Mouse (Mus musculus) midbrain, embryonic 16.5 days (tissue): Measurements from ENCODE around the gene Dpp6. TPM values are rescaled to one million over a fixed set of nuclear protein-coding genes. Genes with fewer than 3 reads are reported as not detected.

Source experiments
- ATAC-seq: fragments of 200-750 bp; cut with Nextera tagmentation; 2 replicates; pipeline ENCODE4 v1.8.0; 2017; ENCODE audit warnings: moderate TSS enrichment
- H3K27ac ChIP-seq: fragments of 300-500 bp; sonication (generic); 2 replicates; pipeline ENCODE4 v1.5.1; 2014; ENCODE audit warnings: mild to moderate bottlenecking, low read length, mixed read lengths
- H3K27me3 ChIP-seq: fragments of 300-500 bp; sonication (generic); 2 replicates; pipeline ENCODE4 v1.6.1; 2014; ENCODE audit warnings: low read depth, low read length, mixed read lengths; ENCODE audit not compliant: control insufficient read depth, insufficient read depth
- H3K36me3 ChIP-seq: fragments of 300-500 bp; sonication (generic); 2 replicates; pipeline ENCODE4 v1.6.1; 2014; ENCODE audit warnings: mild to moderate bottlenecking, low read length, moderate library complexity, mixed read lengths; ENCODE audit not compliant: control insufficient read depth, insufficient read depth
- H3K4me1 ChIP-seq: fragments of 300-500 bp; sonication (generic); 2 replicates; pipeline ENCODE4 v1.6.1; 2014; ENCODE audit warnings: mild to moderate bottlenecking, low read length, mixed read lengths; ENCODE audit not compliant: control insufficient read depth, insufficient read depth
- H3K4me2 ChIP-seq: fragments of 300-500 bp; sonication (generic); 2 replicates; pipeline ENCODE4 v1.6.1; 2014; ENCODE audit warnings: mild to moderate bottlenecking, low read length, mixed read lengths
- H3K4me3 ChIP-seq: fragments of 300-500 bp; sonication (generic); 2 replicates; pipeline ENCODE4 v1.5.1; 2014; ENCODE audit warnings: low read depth, mild to moderate bottlenecking, low read length, moderate library complexity, mixed read lengths
- H3K9ac ChIP-seq: fragments of 300-500 bp; sonication (generic); 2 replicates; pipeline ENCODE4 v1.6.1; 2014; ENCODE audit warnings: low read depth, low read length, mixed read lengths
- H3K9me3 ChIP-seq: fragments of 300-500 bp; sonication (generic); replicated peaks from 2 replicates; pipeline ENCODE4 v1.6.1; 2014; ENCODE audit warnings: mild to moderate bottlenecking, low read length, mixed read lengths; ENCODE audit not compliant: control insufficient read depth, poor library complexity, severe bottlenecking
- WGBS: fragments of 180-500 bp; shearing (Covaris S2); extraction: QIAGEN DNeasy Blood & Tissue Kit; methylation state at CpG from one replicate; pipeline ENCODE4 v1.1.7; 2014; 5-methylcytosine and 5-hydroxymethylcytosine counted together
- polyA plus RNA-seq: library from polyadenylated mRNA; unstranded; fragments of >200 nt; fragmentation: Nextera tagmentation; extraction: Ambion mirVana; gene quantifications from 2 replicates; pipeline ENCODE4 v1.2.1, GENCODE M21; 2015

The Dpp6 gene
- polyA plus RNA-seq, 1 experiment from 2014 or later = 102 TPM

- H3K4me1 ChIP-seq = no peaks in the 10 kb centered on the region; the same call in 1 of the 2 replicates
- WGBS = 73% methylated on average over 3 of the region's 3 CpGs
- no peaks in the 10 kb centered on the region for H3K9me3 ChIP-seq
- H3K27ac ChIP-seq = no peak overlapping the region
- no peak overlapping the region for H3K9ac ChIP-seq
- H3K36me3 ChIP-seq = no peaks in the 10 kb centered on the region
- H3K4me2 ChIP-seq = no peak overlapping the region
- no peak for ATAC-seq
- H3K4me3 ChIP-seq = no peak overlapping the region
- H3K27me3 ChIP-seq = no peaks in the 10 kb centered on the region
Measured at GRCm38 (mm10) chr5:27424484-27425080, 607.6 kb downstream of the Dpp6 start.

GRCm38 (mm10) chr5:27426200-27426599 lies 609.2 kb downstream of the Dpp6 start:
- no peaks in the 10 kb centered on the region for H3K9me3 ChIP-seq
- H3K9ac ChIP-seq = no peak overlapping the region
- no peaks in the 10 kb centered on the region for H3K27me3 ChIP-seq
- no peaks in the 10 kb centered on the region; the same call in 1 of the 2 replicates for H3K4me1 ChIP-seq
- no peak overlapping the region for H3K4me3 ChIP-seq
- H3K4me2 ChIP-seq = no peak overlapping the region
- WGBS = 86% methylated on average over 1 of the region's 1 CpGs
- ATAC-seq = no peak
- no peaks in the 10 kb centered on the region for H3K36me3 ChIP-seq
- no peak overlapping the region for H3K27ac ChIP-seq

- ATAC-seq = no peak
- no peaks in the 10 kb centered on the region for H3K27me3 ChIP-seq
- H3K27ac ChIP-seq = no peak overlapping the region
Measured at GRCm38 (mm10) chr5:27433584-27433983, 616.6 kb downstream of the Dpp6 start.

GRCm38 (mm10) chr5:27453201-27453845 lies 636.3 kb downstream of the Dpp6 start:
- Histone ChIP-seq H3K4me2 (no peak overlapping the region), H3K27ac (no peak overlapping the region), H3K4me3 (no peak overlapping the region), H3K4me1 (no peaks in the 10 kb centered on the region), H3K9me3 (no peaks in the 10 kb centered on the region), H3K9ac (no peak overlapping the region), H3K36me3 (0 out of 2 replicates have a peak, but pooled peaks cover 2% of the 10 kb centered on the region), H3K27me3 (no peaks in the 10 kb centered on the region)
- ATAC-seq = no peak
- WGBS = 42% methylated on average over 3 of the region's 3 CpGs

More at GRCm38 (mm10) chr5:27433584-27433983, 616.6 kb downstream of the Dpp6 start:
- H3K9ac ChIP-seq = no peak overlapping the region
- H3K9me3 ChIP-seq = no peaks in the 10 kb centered on the region
- no peaks in the 10 kb centered on the region for H3K36me3 ChIP-seq
- no peak overlapping the region for H3K4me2 ChIP-seq
- no peak overlapping the region for H3K4me3 ChIP-seq
- H3K4me1 ChIP-seq = no peaks in the 10 kb centered on the region

- H3K4me1 ChIP-seq = no peaks in the 10 kb centered on the region
- H3K9ac ChIP-seq = no peak overlapping the region
- no peak overlapping the region for H3K4me3 ChIP-seq
- H3K36me3 ChIP-seq = 0 out of 2 replicates have a peak, but pooled peaks cover 2% of the 10 kb centered on the region
- H3K4me2 ChIP-seq = no peak overlapping the region
- no peak overlapping the region for H3K27ac ChIP-seq
- 75% methylated on average over 3 of the region's 3 CpGs for WGBS
- H3K9me3 ChIP-seq = no peaks in the 10 kb centered on the region
- H3K27me3 ChIP-seq = no peaks in the 10 kb centered on the region
- ATAC-seq = no peak
Measured at GRCm38 (mm10) chr5:27454386-27454785, 637.4 kb downstream of the Dpp6 start.

GRCm38 (mm10) chr5:27456981-27457380 lies 640.0 kb downstream of the Dpp6 start:
- H3K9ac ChIP-seq = no peak overlapping the region
- H3K4me3 ChIP-seq = no peak overlapping the region
- H3K36me3 ChIP-seq = no peaks in the 10 kb centered on the region
- H3K4me2 ChIP-seq = no peak overlapping the region
- H3K27ac ChIP-seq = no peak overlapping the region
- WGBS = 88% methylated on average over 1 of the region's 1 CpGs
- ATAC-seq = no peak
- H3K9me3 ChIP-seq = no peaks in the 10 kb centered on the region
- no peaks in the 10 kb centered on the region for H3K27me3 ChIP-seq
- no peaks in the 10 kb centered on the region for H3K4me1 ChIP-seq

- 82% methylated on average over 1 of the region's 1 CpGs for WGBS
- Histone ChIP-seq H3K27me3 (no peaks in the 10 kb centered on the region), H3K27ac (no peak overlapping the region), H3K4me3 (no peak overlapping the region), H3K9me3 (no peaks in the 10 kb centered on the region), H3K9ac (no peak overlapping the region), H3K36me3 (no peaks in the 10 kb centered on the region), H3K4me2 (no peak overlapping the region), H3K4me1 (no peaks in the 10 kb centered on the region)
- ATAC-seq = no peak
Measured at GRCm38 (mm10) chr5:27457686-27458085, 640.7 kb downstream of the Dpp6 start.

GRCm38 (mm10) chr5:27474964-27475465 lies 658.0 kb downstream of the Dpp6 start:
- H3K27me3 ChIP-seq = no peaks in the 10 kb centered on the region
- H3K4me1 ChIP-seq = no peaks in the 10 kb centered on the region
- no peak overlapping the region for H3K4me3 ChIP-seq
- no peaks in the 10 kb centered on the region for H3K9me3 ChIP-seq
- H3K4me2 ChIP-seq = no peak overlapping the region
- H3K27ac ChIP-seq = no peak overlapping the region
- no peak for ATAC-seq
- WGBS = 77% methylated on average over 4 of the region's 4 CpGs
- no peak overlapping the region for H3K9ac ChIP-seq
- peaks cover 3% of the 10 kb centered on the region for H3K36me3 ChIP-seq

- ATAC-seq = no peak
- Histone ChIP-seq H3K4me2 (no peak overlapping the region), H3K27ac (0 out of 2 replicates have a peak overlapping the region, but pooled peaks have one; percentile 10), H3K4me1 (no peaks in the 10 kb centered on the region), H3K9ac (no peak overlapping the region), H3K9me3 (no peaks in the 10 kb centered on the region), H3K27me3 (no peaks in the 10 kb centered on the region), H3K4me3 (no peak overlapping the region), H3K36me3 (0 out of 2 replicates have a peak, but pooled peaks cover 2% of the 10 kb centered on the region)
- 72% methylated on average over 2 of the region's 2 CpGs for WGBS
Measured at GRCm38 (mm10) chr5:27481706-27482105, 664.7 kb downstream of the Dpp6 start.
